Mouse (Mus musculus) NIH3T3 (cell line): ENCODE measurements around the gene Spert.

Experiments
- DNase-seq: peaks from one replicate; pipeline ENCODE4 v3.0.0-alpha.2; 2012; ENCODE audit warnings: low read depth

The Spert gene

DNA sequence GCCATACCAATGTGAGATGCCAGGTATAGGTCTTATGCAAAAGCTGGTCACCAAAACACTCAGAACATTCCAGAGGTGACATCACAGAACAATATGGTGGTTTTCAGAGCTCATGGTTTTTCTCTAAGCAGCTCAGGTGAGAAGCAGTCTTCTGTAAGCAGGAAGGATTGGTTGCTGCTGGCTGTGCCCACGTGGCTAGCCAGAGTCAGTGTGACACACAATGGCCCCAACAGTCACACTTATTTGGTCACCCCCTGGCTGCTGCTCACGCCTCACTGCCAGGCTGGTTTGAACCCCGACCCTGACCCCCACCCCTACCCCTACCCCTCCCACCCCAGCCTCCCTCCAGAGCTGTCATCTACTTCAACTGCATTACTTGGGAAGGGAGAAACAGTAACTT is at the start of gene Spert:
Spert (minus strand) TSS at position 139 of the 400 bp plus-strand sequence.
- no peak for DNase-seq

DNA sequence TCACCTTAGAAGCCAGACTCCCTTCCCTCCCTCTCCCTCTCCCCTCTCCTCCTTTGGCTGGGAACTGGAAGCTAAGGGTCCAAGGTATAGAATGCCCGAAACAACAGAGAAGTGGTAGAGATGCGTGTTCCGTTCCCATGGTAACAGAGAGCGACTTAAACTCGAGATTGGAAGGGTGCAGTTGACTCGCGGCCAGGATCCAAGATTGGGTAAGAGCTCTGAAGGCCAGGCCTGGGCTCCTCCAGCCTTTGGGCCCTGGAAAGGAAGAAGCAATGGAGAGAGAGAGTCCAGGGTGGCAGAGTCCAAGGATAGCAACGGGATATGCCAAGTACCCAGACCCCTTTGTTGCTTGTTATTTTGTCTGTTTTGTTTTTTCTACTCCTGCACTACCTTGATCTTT is 49.2 kb upstream of the Spert start, which contains the start of gene Erich6b:
Erich6b (plus strand) TSS at position 180 of the 400 bp plus-strand sequence.
- no peak for DNase-seq

DNA sequence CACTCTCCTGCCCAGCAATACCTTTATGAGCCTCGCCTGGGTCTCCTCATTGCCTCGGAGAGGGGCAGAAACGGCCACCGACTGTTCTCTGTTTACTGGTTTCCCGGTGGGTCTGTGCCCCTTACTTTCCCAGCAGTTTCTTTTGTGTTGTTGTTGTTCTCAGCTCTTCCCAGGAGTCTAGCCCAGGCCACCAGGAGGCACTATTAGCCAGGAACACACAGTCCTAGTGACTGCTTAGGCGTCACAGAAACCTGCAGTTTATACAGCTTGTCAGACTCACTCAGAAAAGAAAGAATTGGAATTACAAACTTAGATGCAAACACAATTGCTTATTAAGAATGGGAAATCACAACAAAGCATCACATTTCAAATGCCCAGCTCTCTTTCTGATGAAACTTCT is 48.5 kb upstream of the Spert start:
- peak; percentile 25 for DNase-seq

DNA sequence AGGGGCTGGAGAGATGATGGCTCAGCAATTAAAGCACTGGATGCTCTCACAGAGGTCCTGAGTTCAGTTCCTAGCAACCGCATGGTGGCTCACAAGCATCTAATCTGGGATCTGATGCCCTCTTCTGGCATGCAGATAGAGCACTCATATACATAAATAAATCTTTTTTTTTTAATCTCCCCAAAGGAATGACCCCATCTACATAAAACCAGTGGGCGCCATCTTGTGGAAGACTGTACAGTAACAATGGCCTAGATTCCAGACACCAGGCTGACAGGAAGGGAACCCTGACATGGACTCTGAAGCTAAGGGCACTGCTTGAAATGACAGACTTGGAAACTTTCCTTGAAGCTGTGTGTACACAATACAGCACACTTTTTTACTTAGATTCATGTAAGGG is 47.9 kb upstream of the Spert start:
- DNase-seq = peak; percentile 49

DNA sequence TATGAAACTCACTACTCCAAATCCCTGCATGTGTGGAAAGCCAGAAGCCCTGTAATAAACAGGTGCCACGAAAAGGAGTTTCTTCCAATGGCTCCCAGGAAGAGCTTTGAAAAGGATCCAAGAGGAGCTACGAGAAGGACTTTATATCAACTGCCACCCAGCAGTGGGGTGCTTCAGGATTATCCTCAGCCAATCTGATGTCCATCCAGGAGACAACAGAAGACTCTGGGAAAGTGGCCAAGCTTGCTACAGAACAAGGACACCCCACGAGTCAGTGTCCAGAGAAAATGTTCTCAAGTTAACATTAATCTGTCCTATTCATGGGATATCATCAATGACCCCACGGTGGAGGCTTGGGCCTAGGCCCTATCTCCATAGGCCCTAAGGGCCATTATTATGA is 44.7 kb upstream of the Spert start:
- no peak for DNase-seq

DNA sequence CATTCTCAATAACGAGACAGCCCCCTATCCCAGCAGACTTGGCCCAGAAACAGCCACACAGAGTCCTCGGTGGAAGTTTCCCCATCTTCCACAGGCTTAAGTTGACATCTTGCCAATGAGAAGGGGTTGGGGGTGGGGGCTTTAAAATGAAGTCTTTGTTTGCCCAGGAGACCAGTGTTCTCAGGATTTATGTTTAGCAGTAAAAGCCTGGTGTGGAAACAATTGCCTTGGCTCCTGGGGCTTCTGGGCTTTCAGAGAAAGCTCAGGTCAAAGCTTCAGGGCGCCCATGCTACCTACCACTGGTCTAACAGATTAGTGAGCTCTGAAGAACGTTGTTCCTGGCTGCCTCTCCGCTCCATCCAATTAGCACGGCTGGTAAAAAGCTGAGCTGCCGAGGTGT is 43.2 kb upstream of the Spert start:
- no peak for DNase-seq

DNA sequence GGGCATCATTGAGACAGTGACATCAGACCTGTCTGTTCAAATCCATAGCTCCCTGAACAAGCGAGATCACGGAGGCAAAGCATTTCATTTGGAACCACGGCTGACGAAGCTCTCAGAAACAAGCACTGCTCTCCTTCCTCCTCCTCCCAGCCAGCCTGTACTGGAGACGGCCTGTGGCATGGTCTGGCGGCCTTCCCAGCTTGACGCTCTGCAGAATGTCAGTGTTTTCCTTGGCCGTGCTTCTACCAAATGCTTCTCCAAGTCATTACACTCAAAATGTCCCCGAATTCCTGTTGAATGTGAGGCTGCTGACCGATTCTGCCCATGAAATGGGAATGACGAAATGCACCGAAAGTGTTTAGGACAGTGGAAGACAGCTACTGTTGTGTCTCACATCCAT is 42.4 kb upstream of the Spert start:
- DNase-seq = peak; percentile 33

DNA sequence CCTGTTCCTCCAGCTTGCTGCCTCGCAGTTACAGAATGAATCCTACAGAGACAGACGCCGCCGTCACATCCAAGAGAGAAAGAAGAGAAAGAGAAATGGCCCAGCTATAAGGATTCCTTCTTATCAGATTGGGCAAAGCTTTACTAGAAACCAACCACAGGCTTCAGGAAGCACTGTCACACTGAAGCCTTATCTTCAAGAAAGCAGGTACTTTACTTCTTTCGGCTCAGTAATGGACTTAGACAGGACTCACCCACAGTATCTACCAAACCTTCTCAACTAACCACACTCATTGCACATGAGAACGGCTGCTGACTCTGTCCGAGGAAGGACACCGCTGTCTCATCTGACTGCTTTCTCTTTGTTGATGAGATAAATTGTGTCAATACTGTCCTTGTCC is 36.0 kb upstream of the Spert start:
- no peak for DNase-seq

DNA sequence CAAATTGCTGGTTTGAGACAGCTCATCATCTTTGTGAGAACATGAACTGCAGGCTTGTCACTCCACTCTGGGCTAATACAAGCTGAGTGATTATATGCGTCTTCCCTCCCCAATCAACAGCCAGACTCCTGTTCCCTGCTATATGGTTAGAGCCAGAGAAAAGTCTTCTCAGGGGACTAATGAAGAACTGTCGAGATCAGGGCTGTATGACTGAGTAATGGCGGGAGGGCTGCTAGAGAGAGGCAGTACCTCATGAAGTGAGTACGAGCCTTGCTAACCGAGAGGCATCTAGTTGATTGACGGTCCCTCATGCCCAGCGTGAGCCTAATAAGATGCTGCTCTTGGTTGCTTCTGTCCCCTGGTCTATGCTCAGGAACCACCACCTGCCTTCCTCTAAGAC is 30.1 kb upstream of the Spert start:
- DNase-seq = no peak

DNA sequence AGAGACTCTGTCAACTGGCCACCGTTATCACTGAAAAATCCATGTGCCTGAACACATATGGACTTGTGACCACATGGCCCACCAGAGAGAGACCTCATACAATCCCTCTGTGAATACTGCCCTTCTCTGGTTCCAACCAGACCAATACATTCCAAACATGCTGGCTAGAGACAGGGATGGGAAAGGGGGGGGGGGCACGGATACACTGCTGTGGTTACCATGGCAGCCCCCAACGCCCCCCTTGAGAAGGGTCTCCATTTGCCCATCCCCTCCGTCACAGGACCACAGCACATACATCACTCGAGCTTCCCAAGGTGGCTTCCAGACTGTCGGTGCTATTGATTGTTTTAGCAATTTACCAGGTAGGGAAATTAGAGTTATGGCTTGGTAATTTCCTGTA is 23.5 kb upstream of the Spert start:
- DNase-seq = no peak

DNA sequence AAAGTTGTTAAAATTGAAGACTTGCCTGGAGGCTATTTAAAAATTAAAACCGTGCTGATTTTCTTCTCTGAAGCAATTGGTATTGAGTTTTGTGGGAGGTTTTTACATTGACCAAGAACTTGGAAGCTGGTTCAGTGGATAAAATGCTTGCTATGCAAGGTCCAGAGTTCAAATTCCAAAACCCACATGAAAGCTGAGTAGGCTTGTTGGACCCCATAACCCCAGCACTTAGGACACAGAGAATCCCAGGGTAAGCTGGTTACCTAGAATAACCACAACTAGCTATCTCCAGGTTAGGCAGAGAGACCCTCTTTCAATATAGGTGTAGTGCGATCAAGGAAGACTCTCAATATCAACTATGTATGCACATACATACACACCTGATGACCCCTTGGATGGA is 16.3 kb upstream of the Spert start:
- no peak for DNase-seq

DNA sequence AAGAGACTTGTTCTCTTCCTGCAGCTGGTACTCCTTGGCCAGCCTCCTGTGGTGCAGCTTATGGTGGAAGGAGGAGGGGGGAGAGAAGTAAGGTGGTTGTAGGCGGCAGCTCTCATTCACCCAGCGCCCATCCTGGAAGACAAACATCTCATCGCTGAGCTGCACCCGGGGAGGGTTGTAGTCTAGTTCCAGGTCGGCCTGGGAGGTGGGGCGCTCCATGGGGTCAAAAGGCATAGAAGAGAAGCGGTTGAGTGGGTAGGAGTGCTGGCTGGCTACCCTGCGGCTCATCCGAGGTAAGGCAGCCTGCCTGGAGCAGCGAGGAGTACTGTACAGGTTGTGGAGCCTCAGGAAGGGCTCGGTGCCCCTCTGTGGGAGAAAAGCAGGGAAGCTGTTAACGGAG is 9.0 kb downstream of the Spert start:
- DNase-seq = no peak

DNA sequence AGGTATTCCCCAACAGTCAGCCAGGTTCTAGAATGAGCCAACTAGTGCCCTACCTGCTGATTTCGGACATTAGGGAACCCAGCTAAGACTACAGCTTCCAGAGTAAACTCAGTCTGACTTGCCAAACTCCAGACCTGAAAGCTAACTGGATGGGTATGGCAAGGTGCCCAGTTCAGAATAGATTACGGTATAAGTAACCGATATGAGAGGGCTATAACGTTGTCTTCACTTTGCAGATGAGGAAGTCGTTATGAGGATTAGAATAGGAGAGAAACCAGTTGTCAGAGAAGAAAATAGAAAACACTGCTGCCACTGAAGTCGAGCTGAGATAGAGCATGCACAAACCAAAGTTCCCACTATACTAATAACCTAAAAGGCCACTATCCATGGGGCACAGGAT is 13.9 kb downstream of the Spert start:
- no peak for DNase-seq

DNA sequence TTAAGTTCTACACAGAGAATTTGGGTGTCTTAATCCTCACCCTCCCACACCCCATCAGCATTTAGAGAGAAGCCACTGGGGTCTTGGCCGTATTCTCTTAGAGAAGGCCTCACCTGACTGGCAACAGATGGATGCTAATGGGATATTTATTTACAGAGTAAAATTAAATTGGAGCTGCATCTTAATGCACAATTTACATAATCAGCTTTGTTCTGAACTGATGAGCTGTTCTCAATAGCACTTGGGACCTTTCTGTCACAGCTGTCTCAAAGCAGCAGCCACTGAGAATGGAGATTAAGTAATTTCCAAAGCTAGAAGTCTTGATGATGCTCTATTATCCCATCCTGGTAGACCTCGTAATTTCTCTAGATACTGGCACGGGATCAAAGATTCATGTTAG is 26.6 kb downstream of the Spert start:
- no peak for DNase-seq

DNA sequence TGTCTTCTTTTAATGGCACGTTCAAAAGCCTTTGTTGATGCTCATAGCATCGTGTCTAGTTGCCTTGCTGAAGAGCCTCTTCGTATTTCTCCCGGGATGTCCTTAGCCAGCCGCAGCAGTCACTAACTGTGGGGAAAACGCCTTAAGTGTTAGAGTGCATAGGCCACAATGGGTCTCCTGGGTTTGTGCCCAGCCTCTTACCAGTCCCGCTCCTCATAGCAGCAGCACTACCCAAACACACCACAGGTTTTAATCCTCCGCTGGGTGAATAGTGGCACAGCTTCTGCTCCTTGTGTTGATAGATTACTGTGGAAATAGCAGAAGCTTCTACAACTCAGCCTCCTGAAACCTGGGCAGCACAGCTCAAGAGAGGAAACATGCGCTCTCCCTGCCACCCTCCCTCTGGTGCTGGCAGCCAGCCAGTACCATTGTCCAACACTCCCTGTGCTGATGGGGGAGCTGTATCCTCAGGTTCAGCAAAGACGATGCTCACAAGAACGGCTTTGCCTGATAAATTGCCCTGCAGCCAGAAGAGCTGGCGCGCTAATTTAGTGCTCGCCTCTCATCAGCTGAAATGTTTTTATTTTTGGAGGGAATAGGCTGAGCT is 27.3 kb downstream of the Spert start:
- DNase-seq = no peak

DNA sequence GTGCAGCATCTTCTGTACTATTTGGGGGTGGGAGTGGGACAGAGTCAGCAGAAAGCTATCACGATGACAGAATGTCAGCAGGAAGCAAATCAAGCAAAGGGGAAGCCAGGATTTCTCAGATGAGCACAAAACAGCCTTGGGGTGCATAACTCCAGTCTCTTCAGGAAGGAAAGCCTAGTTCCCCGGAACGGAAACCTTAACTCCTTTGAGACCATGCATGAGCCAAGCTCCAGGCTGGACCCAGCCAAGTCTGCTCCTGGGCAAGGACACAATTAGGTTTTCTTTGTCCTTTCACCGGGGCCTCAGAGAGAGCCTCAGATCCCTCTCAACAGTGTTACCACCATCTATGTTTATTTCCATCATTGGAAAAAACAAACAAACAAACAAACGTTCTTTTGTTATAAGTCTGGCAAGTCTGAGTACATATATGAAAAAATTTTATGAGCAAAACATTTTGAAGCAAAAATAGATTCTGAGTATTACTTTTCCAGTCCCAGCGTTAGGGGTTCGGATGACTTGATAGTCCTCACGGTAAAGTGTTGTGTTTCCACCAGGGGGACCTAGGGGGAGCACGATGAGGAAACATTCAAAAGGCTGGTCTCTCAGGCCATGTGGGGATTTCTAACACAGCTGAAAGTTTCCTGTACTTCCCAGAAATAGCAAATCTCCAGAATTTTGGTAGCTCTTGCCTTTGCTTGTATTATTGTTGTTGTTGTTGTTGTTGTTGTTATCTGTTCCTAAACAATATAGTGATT is 31.2 kb downstream of the Spert start:
- DNase-seq = no peak

DNA sequence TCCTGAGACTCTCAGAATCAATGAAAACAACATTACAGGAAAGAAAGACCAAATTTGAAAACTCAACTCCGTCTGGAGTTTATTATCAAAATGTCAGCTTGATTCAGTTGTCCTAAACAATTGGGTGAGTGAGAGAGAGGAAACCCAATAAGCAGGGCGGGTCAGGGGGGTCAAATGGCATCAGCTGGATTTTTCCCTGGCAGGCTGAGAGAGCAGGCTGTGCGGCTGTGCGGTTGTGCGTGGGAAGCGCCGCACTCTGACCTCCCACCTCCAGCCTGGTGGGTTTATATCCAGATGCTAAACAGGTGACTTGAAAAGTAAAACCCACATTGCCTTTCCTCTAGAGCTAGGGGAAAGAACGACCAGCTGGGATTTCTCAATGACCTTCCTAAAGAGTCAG is 51.2 kb downstream of the Spert start:
- no peak for DNase-seq

DNA sequence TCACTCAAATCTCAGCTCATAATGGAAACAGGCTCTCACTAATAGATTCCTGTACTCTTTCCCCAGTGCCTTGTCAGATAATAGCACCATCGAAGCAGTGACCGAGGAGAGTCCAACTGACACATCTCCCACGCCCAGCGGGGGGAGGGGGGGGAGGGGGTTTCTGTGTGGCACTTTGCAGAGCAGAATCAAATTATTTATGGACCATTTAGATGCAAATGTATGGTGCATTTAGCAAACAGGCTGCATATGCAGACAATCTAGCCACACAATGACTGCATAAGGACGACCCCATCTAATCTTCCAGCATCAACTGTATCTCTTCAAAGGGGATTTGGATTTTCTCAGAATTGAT is 51.9 kb downstream of the Spert start:
- no peak for DNase-seq

DNA sequence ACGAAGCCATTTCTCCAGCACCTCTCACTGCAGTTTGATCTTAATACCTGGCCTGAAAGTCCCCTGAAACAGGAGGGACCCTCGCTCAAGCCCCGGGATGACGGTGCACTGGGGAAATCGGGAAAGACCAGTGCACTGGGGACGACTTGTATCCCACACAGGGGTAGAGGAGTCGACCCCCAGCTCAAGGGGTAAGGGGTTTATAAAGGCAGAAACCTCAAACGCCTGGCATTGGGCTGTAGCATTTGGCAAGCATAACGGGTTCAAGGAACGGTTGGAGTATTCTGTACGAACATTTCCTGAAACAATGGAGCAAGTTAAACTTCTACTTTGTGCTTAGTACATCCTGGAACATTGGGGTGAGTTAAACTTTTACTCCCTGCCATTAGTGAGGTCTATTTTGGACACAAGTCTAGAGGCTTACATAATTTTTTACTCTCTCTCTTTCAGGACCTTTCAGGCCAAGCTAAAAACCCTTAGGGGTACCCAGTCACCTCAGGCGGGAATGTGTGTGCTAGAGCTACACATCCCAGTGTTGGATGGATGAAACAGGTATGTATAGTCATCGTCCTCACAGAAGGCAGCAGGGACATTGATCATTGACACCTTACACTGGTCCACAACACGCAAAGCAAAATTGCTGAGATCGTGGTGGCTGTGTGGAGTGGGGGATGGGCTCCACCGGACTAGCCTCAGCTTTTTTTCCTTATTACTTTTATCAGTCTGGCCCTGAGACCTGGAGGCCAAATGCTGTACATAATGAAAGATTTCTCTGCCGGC is 52.5 kb downstream of the Spert start:
- DNase-seq = no peak

DNA sequence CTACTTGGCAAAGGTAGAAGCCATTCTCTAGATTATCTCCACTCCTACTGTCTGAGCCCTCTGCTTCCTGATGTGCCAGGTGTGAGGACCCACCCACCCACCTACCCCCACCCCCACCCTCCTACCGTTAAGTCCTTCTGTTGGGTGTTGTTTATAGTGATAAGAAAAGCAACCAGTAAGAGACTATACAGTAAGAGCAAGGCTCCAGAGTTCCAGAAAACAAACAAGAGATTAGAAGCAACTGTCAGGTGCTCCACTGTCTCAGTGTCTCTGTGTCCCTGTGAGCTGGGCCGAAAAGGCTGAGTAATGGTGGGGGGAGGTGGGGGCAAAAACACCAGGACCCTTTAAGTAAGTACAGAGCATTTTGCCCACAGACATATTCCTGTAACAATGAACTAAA is 53.7 kb downstream of the Spert start:
- no peak for DNase-seq
